Mouse (Mus musculus) bone marrow, adult 2 months (tissue): ENCODE measurements around the gene Nacc2. TPM values are rescaled to one million over a fixed set of nuclear protein-coding genes. Genes with fewer than 3 reads are reported as not detected.

Experiments used
- H3K27ac ChIP-seq: fragments of 200-500 bp; 2 replicates; pipeline ENCODE4 v1.5.1; 2012; ENCODE audit warnings: low read depth, mild to moderate bottlenecking, control low read depth, inconsistent platforms, low read length; ENCODE audit not compliant: control insufficient read depth, poor library complexity, insufficient read depth
- H3K4me1 ChIP-seq: fragments of 200-500 bp; 2 replicates; pipeline ENCODE4 v1.6.1; 2011; ENCODE audit warnings: low read length; ENCODE audit not compliant: control insufficient read depth, insufficient read depth
- H3K4me3 ChIP-seq: fragments of 200-500 bp; replicated peaks from 2 replicates; pipeline ENCODE3; 2011; ENCODE audit warnings: mild to moderate bottlenecking, low read depth, low read length, control low read depth; ENCODE audit not compliant: control insufficient read depth
- CTCF ChIP-seq: fragments of 200-500 bp; IDR thresholded peaks from 2 replicates; pipeline ENCODE4 v1.5.1; 2011; ENCODE audit warnings: low read length, control low read depth; ENCODE audit not compliant: control insufficient read depth, insufficient read depth
- POLR2A ChIP-seq: fragments of 200-500 bp; IDR thresholded peaks from 2 replicates; pipeline ENCODE4 v1.6.1; 2011; ENCODE audit warnings: low read depth, mild to moderate bottlenecking, control low read depth, low read length, borderline replicate concordance; ENCODE audit not compliant: control insufficient read depth
- WGBS: fragments of 180-500 bp; shearing (Covaris S2); methylation state at CpG from one replicate; pipeline ENCODE4 v1.1.7; 2018; 5-methylcytosine and 5-hydroxymethylcytosine counted together
- polyA plus RNA-seq: library from polyadenylated mRNA; stranded (reverse); fragments of >200 nt; gene quantifications from 2 replicates; pipeline ENCODE4 v1.2.4, GENCODE M21; 2011; ENCODE audit warnings: low replicate concordance; ENCODE audit not compliant: missing spikeins, insufficient read depth, insufficient read length

Gene Nacc2
- polyA plus RNA-seq, 1 experiment, result 5.8 TPM

DNA sequence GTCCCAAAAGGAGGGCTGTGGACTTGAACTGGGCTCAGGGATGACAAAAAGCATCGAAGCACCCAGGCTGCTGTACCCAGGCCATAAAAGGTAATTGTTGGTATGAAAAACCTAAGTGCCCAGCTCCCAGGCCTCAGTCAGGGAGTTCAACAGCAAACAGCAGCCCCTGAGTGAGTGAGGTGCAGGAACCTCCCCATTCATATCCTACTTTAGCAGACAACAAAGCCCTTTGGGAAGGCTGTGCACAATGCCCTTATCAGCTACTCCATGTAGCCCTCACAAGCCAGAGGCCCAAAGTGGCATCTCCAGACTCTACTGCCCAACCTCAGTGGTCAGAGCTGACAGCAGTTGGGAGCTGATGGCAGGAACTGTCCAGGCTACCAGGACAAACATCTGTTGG lies 23.2 kb downstream of the Nacc2 start:
- Histone ChIP-seq H3K27ac (no peak overlapping the region), H3K4me3 (no peak overlapping the region), H3K4me1 (no peaks in the 10 kb centered on the region)
- WGBS, result 64% methylated on average over 1 of the region's 1 CpGs
- TF ChIP-seq CTCF (no peak), POLR2A (no peak)

DNA sequence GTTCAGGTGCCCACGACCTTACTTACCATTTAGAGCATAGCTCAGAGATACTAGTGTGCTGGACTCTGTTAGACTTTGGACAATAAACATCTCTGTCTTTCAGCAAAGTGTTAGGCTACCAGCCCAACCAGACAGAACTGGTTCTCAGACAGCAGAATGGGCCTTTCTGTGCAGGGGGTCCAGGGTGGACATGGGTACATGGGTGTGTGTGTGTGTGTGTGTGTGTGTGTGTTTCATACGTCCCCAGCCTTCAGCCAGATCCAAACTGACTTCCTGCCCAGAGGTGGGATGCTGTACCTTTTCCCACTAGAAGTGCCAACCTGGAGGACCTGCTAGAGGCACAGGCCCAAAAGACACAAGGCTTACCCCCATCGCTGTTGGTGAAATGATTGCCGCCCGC lies 23.8 kb downstream of the Nacc2 start:
- Histone ChIP-seq H3K4me1 (no peaks in the 10 kb centered on the region), H3K27ac (no peak overlapping the region), H3K4me3 (no peak overlapping the region)
- 78% methylated on average over 5 of the region's 5 CpGs for WGBS
- TF ChIP-seq POLR2A, result no peak
- no peak for TF ChIP-seq CTCF

DNA sequence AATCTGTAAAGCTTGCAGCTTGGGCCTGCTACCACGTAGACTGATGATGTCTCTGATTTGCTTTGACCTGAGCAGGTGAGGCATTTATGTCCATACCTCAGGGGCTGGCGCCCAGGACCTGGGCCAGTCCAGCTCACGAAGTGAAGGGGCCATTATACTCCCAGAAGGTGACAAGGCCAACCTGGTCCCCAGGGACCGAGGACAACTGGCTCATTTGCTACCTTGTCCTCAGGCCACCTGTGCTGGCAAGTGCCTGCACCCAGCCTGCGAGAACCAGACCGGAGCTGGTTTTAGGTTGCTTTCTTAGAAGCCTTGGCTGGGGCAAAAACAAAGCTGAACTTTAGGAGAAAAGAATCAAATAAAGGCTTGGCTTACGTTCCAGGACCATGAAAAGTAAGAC lies 29.1 kb downstream of the Nacc2 start:
- TF ChIP-seq CTCF (no peak), POLR2A (no peak)
- H3K4me3 ChIP-seq, result no peak overlapping the region
- no peaks in the 10 kb centered on the region for H3K4me1 ChIP-seq
- H3K27ac ChIP-seq, result no peak overlapping the region
- 84% methylated on average over 7 of the region's 7 CpGs for WGBS

DNA sequence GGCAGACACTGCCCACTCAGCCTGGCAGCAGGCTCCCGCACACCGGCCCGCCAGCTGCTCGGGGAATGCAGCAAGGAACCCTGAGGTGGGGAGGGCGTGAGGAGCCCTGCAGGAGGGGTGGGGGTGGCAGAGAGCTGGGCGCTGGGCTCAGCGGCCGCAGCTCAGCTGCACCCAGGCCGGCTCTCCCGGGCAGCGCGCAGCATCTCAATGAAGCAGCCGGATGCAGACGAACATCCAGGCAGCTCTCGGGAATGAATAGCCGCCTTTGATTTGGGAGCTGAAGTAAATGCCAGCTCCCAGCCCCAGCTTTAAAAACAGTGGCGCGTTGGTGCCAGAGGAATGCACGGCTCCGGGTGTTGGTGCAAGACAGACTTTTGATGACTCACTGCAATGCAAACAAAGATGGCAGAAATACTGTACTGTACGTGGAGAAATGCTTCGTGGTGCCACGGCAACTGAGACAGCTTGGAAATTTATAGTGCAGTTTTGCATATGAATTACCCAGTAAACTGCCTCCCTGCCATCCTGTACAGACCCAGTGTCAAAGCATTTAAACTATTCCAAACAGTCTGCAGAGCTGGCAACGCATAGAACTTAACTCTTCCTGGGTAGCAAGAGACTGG lies 31.1 kb downstream of the Nacc2 start:
- peaks cover 6% of the 10 kb centered on the region; the same call in 1 of the 2 replicates for H3K4me1 ChIP-seq
- H3K4me3 ChIP-seq, result no peak overlapping the region
- H3K27ac ChIP-seq, result no peak overlapping the region
- no peak for TF ChIP-seq CTCF
- TF ChIP-seq POLR2A, result no peak
- 2% methylated on average over 24 of the region's 24 CpGs for WGBS

DNA sequence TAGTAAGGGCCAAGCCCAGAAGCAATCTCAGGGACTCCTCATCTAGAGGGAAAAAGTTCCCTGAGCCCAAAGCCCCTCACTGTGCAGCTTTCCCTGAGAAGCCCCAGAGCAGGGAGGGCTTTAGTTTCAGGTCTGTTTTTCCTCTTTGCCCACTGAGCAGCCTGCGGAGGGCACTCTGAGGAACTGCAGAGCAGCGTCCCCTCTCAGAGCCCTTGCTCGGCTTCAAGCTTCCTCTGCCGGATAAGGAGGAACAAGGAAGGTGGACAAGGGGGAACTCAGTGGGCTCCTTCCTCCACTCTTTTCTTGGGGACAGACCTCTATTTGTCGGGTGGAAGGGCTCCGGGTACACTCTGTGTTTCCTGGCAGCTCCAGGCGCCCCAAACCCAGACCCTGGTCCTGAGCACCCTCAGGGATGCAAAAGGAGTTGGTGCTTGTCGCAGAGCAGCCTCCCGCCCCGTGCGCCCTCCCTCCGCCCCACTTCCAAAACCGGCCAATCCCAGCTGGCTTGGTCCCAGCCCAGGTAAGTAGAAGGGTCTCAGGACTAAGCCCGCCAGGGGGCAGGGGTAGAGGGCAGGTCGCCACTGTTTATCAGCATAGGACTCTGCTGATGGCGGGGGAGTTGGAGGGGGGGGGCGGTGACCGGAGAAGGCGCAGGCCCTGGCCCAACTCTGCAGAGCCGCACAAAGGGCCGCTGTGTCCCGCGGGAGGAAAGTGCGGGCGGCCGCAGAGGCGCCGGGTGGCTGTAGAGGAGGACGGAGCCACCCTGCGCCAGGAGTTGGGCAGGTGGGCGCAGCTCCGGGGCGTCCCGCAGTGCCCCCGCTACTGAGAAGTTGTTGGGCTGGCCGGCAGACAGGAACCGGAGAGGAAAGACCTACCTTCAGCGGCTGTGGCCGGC lies 31.9 kb downstream of the Nacc2 start:
- TF ChIP-seq POLR2A, result no peak
- no peak for TF ChIP-seq CTCF
- 1% methylated on average over 37 of the region's 39 CpGs for WGBS
- Histone ChIP-seq H3K4me3 (peak overlapping the region; percentile 23), H3K4me1 (peaks cover 9% of the 10 kb centered on the region), H3K27ac (no peak overlapping the region)

DNA sequence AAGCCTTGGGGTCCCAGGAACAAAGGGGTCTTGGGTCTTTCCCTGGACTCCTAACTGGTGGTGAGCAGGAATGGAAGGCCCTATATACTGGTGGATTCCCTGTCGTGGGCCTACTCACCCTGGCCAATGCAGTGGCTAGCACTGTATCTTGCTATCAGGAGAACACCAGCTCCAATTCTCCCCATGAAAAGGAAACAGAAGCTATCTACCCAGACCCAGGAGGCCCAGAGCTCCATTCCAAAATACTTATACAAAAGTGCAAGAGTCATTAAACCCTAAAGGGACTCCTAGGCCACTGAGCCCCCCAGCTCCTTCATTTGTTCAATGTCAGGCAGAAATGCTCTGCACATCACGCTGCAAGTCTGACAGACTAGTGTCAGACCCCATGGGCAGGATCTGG lies 34.0 kb downstream of the Nacc2 start:
- peaks cover 9% of the 10 kb centered on the region for H3K4me1 ChIP-seq
- no peak overlapping the region for H3K27ac ChIP-seq

DNA sequence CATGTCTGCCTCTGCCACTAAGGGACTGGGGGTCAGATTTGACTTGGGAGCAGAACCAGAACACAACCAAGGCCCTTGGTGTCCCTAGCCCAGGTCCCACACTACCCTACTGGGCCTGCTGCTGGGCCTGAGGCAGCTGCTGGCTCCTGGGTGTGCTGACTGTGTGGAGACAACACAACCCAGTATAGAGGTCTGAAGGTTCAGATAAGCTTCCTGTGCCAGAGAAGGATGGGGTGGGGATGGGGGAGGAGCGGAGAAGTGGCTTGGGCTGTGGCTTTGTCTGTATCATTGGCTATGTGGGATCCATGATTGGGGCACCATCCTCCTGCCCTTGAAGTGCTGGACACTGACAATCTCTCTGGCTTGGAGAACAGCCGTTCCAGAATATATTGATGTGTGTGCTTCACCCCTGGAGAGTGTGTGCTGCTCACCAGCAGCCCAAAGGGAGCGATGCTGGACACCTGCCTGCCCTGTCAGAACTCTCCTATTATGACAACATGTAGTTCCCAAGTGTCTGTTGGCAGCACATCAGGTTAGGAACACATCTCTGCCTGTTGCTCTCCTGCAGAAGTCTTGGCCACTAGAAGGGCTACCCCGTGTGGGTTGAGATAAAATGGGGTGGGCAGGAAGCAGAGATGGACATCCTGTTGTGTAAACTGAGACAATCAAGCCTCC lies 36.0 kb downstream of the Nacc2 start:
- peaks cover 9% of the 10 kb centered on the region for H3K4me1 ChIP-seq
- peak; percentile 74; the same call in 1 of the 2 replicates for TF ChIP-seq POLR2A
- TF ChIP-seq CTCF, result no peak
- WGBS, result 58% methylated on average over 4 of the region's 4 CpGs

More for the DNA sequence above, 34.0 kb downstream of the Nacc2 start:
- no peak overlapping the region for H3K4me3 ChIP-seq
- 62% methylated on average over 2 of the region's 2 CpGs for WGBS
- TF ChIP-seq POLR2A, result no peak
- TF ChIP-seq CTCF, result no peak

DNA sequence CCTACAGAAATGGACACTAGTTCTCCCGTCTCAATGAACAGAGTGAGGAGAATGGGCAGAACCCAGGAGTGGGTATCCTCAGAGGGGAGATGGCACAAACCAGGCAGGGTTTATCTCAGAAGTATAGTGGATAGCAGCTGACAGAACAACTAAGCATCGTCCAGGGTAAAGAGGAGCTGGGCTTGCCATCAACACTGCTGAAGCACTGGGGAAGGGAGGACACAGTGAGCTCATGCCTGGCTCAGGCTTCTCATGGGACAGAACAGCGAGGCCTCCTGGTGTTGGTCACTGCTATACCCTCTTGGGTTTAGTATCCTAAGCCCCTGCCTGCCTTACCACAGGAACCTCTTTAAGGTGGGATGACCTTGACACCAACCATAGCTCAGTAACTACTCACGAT lies 36.5 kb downstream of the Nacc2 start:
- Histone ChIP-seq H3K4me1 (peaks cover 9% of the 10 kb centered on the region), H3K4me3 (no peak overlapping the region), H3K27ac (peak overlapping the region; percentile 88)
- TF ChIP-seq CTCF (no peak), POLR2A (no peak)
- WGBS, result 72% methylated on average over 4 of the region's 4 CpGs

More for the DNA sequence above, 36.0 kb downstream of the Nacc2 start:
- Histone ChIP-seq H3K4me3 (no peak overlapping the region), H3K27ac (peak overlapping the region; percentile 88)
